Mouse (Mus musculus) retina, postnatal 1 day (tissue): ENCODE measurements at regions not wholly inside any gene's neighbourhood (a gene's known extent, or its start where the extent isn't known, plus 50 kb on each side); places are given as distances from the start of the nearest gene placed in this dataset.

Source experiments
- DNase-seq: peaks from one replicate; pipeline ENCODE4 v3.0.0-alpha.2; 2012

- DNase-seq: no peak
Measured at GRCm38 (mm10) chr10:92473282-92473681, 248.9 kb downstream of the Nedd1 start.

- DNase-seq: no peak
Measured at GRCm38 (mm10) chr10:92471111-92471510, 251.1 kb downstream of the Nedd1 start.

- no peak for DNase-seq
Measured at GRCm38 (mm10) chr10:92455195-92455594, 267.0 kb downstream of the Nedd1 start.

- no peak for DNase-seq
Measured at GRCm38 (mm10) chr10:92453550-92453949, 268.7 kb downstream of the Nedd1 start.

GRCm38 (mm10) chr10:92445957-92446356 lies 276.3 kb downstream of the Nedd1 start:
- DNase-seq: no peak

- DNase-seq: peak; percentile 83
Measured at GRCm38 (mm10) chr10:92438621-92439394, 283.4 kb downstream of the Nedd1 start.

- no peak for DNase-seq
Measured at GRCm38 (mm10) chr10:92429256-92429655, 293.0 kb downstream of the Nedd1 start.

GRCm38 (mm10) chr10:92428026-92428425 lies 294.2 kb downstream of the Nedd1 start:
- DNase-seq: no peak

GRCm38 (mm10) chr10:92426443-92426842 lies 295.8 kb downstream of the Nedd1 start:
- DNase-seq: peak; percentile 92

- DNase-seq: no peak
Measured at GRCm38 (mm10) chr10:92412737-92413136, 309.5 kb downstream of the Nedd1 start.

- peak; percentile 76 for DNase-seq
Measured at GRCm38 (mm10) chr10:92410813-92411325, 311.4 kb downstream of the Nedd1 start.

- peak; percentile 63 for DNase-seq
Measured at GRCm38 (mm10) chr10:92404697-92405293, 317.4 kb downstream of the Nedd1 start.

- no peak for DNase-seq
Measured at GRCm38 (mm10) chr10:92400587-92401090, 321.6 kb downstream of the Nedd1 start.

- DNase-seq: peak; percentile 16
Measured at GRCm38 (mm10) chr10:92389176-92389732, 333.0 kb downstream of the Nedd1 start.

GRCm38 (mm10) chr10:92367126-92367525 lies 355.1 kb downstream of the Nedd1 start:
- DNase-seq: peak; percentile 10

- no peak for DNase-seq
Measured at GRCm38 (mm10) chr10:92356738-92357137, 365.5 kb downstream of the Nedd1 start.

- no peak for DNase-seq
Measured at GRCm38 (mm10) chr10:92349043-92349442, 373.2 kb downstream of the Nedd1 start.

GRCm38 (mm10) chr10:92347960-92348675 lies 374.1 kb downstream of the Nedd1 start:
- no peak for DNase-seq

GRCm38 (mm10) chr10:92339671-92340070 lies 382.5 kb downstream of the Nedd1 start:
- no peak for DNase-seq

GRCm38 (mm10) chr10:92336949-92337348 lies 385.3 kb downstream of the Nedd1 start:
- no peak for DNase-seq

GRCm38 (mm10) chr10:92336138-92336537 lies 386.1 kb downstream of the Nedd1 start:
- DNase-seq: peak; percentile 92

- no peak for DNase-seq
Measured at GRCm38 (mm10) chr10:92335141-92335540, 387.1 kb downstream of the Nedd1 start.

- peak; percentile 81 for DNase-seq
Measured at GRCm38 (mm10) chr10:92333869-92334268, 388.4 kb downstream of the Nedd1 start.
